Comparison of ENCODE assay signal across 11 mouse cellular contexts in genomic region chr11:53874706-53875105, GRCm38 (mm10). TPM values are rescaled to one million over a fixed set of nuclear protein-coding genes. Genes with fewer than 3 reads are reported as not detected.
DNase-seq lines count a peak whose midpoint lies in the region; ATAC-seq and TF ChIP-seq lines count a peak whose summit lies in the region.
"Had no signal": no experiment of that assay in that cellular context is flagged by ENCODE, and none has a peak within 500 bp of the region (broad histone marks: within the 10 kb centered on the region; RNA-seq: fewer than 3 reads in every experiment).

No protein-coding gene starts in this region.

- H3K36me3 ChIP-seq in heart, postnatal 0 days (replicated peaks; ENCODE audit: control insufficient read depth, insufficient read depth, low read length): peaks cover 26% of the 10 kb centered on the region
- H3K36me3 ChIP-seq in heart, embryonic 12.5 days: peaks cover 21% of the 10 kb centered on the region
- peaks cover 24% of the 10 kb centered on the region for H3K36me3 ChIP-seq in E14TG2a.4 (ENCODE audit: insufficient read depth, low read length)
- H3K36me3 ChIP-seq in intestine, postnatal 0 days (ENCODE audit: control insufficient read depth, insufficient read depth): peaks cover 17% of the 10 kb centered on the region; the same call in 1 of the 2 replicates

- H3K4me1 ChIP-seq in heart, postnatal 0 days (ENCODE audit: control insufficient read depth, insufficient read depth): no peaks in the 10 kb centered on the region
- peaks cover 10% of the 10 kb centered on the region; the same call in 1 of the 2 replicates for H3K4me1 ChIP-seq in heart, embryonic 12.5 days (replicated peaks)
- H3K4me1 ChIP-seq in E14TG2a.4 (replicated peaks; ENCODE audit: low read depth, low read length): peaks cover 19% of the 10 kb centered on the region
- no peaks in the 10 kb centered on the region for H3K4me1 ChIP-seq in intestine, postnatal 0 days (replicated peaks; ENCODE audit: control insufficient read depth, insufficient read depth, low read length)
- H3K4me1 ChIP-seq: forebrain, embryonic 13.5 days; stomach, embryonic 15.5 days had no signal

- no peak; the same call in 1 of the 2 replicates for ATAC-seq in heart, postnatal 0 days (ENCODE audit: insufficient read depth, low read depth)
- no peak for ATAC-seq in heart, embryonic 12.5 days (ENCODE audit: insufficient number of reproducible peaks, low FRiP score)
- peak; percentile 74 for ATAC-seq in intestine, postnatal 0 days
- ATAC-seq: forebrain, embryonic 13.5 days had no signal

- peak; percentile 29 for TF ChIP-seq CTCF in heart, postnatal 0 days (IDR thresholded peaks at IDR 0.05; ENCODE audit: low read depth)
- TF ChIP-seq CTCF in E14TG2a.4 (conservative IDR thresholded peaks at IDR 0.05; ENCODE audit: low read length): peak; percentile 32
- peak; percentile 68 for TF ChIP-seq CTCF in intestine, postnatal 0 days (IDR thresholded peaks at IDR 0.05; ENCODE audit: low read depth)

- H3K4me2 ChIP-seq in heart, postnatal 0 days (ENCODE audit: low read depth, low read length): no peak overlapping the region
- no peak overlapping the region for H3K4me2 ChIP-seq in heart, embryonic 12.5 days
- H3K4me2 ChIP-seq in intestine, postnatal 0 days (replicated peaks; ENCODE audit: low read depth): no peak overlapping the region
- H3K4me2 ChIP-seq: forebrain, embryonic 13.5 days; stomach, embryonic 15.5 days had no signal

- no peak overlapping the region for H3K4me3 ChIP-seq in heart, postnatal 0 days (ENCODE audit: low read depth, low read length)
- no peak overlapping the region for H3K4me3 ChIP-seq in heart, embryonic 12.5 days
- H3K4me3 ChIP-seq in E14TG2a.4 (replicated peaks; ENCODE audit: low read length): no peak overlapping the region
- no peak overlapping the region for H3K4me3 ChIP-seq in intestine, postnatal 0 days (ENCODE audit: low read depth, low read length)
- H3K4me3 ChIP-seq: forebrain, embryonic 13.5 days; stomach, embryonic 15.5 days had no signal

- WGBS in heart, postnatal 0 days: 83% methylated on average over 4 of the region's 4 CpGs
- WGBS in heart, embryonic 12.5 days: 70% methylated on average over 4 of the region's 4 CpGs
- WGBS in intestine, postnatal 0 days: 43% methylated on average over 4 of the region's 4 CpGs

- H3K27me3 ChIP-seq in heart, postnatal 0 days (ENCODE audit: control insufficient read depth, insufficient read depth, low read length): no peaks in the 10 kb centered on the region
- H3K27me3 ChIP-seq in heart, embryonic 12.5 days (replicated peaks): no peaks in the 10 kb centered on the region
- H3K27me3 ChIP-seq in E14TG2a.4 (ENCODE audit: insufficient read depth, low read length): no peaks in the 10 kb centered on the region
- H3K27me3 ChIP-seq in intestine, postnatal 0 days (replicated peaks; ENCODE audit: control insufficient read depth, insufficient read depth, low read length): no peaks in the 10 kb centered on the region
- H3K27me3 ChIP-seq: forebrain, embryonic 13.5 days; stomach, embryonic 15.5 days had no signal

- no peak overlapping the region for H3K9ac ChIP-seq in heart, postnatal 0 days (replicated peaks; ENCODE audit: low read depth, low read length)
- H3K9ac ChIP-seq in heart, embryonic 12.5 days: no peak overlapping the region
- H3K9ac ChIP-seq in intestine, postnatal 0 days (ENCODE audit: low read depth, low read length): no peak overlapping the region
- H3K9ac ChIP-seq: forebrain, embryonic 13.5 days; stomach, embryonic 15.5 days had no signal

- TF ChIP-seq EP300 in heart, postnatal 0 days (IDR thresholded peaks at IDR 0.05; ENCODE audit: low read depth): no peak

- no peaks in the 10 kb centered on the region for H3K9me3 ChIP-seq in heart, postnatal 0 days (replicated peaks; ENCODE audit: control insufficient read depth, low read length)
- no peaks in the 10 kb centered on the region for H3K9me3 ChIP-seq in heart, embryonic 12.5 days (replicated peaks)
- H3K9me3 ChIP-seq in E14TG2a.4 (ENCODE audit: low read length): no peaks in the 10 kb centered on the region
- H3K9me3 ChIP-seq in intestine, postnatal 0 days (ENCODE audit: control insufficient read depth): no peaks in the 10 kb centered on the region
- H3K9me3 ChIP-seq: forebrain, embryonic 13.5 days; stomach, embryonic 15.5 days had no signal

- no peak overlapping the region for H3K27ac ChIP-seq in heart, postnatal 0 days (ENCODE audit: low read depth)
- H3K27ac ChIP-seq in heart, embryonic 12.5 days (ENCODE audit: poor library complexity, severe bottlenecking): no peak overlapping the region
- H3K27ac ChIP-seq in intestine, postnatal 0 days (ENCODE audit: low read depth, low read length): no peak overlapping the region
- H3K27ac ChIP-seq: forebrain, embryonic 13.5 days; stomach, embryonic 15.5 days had no signal

- no peak for DNase-seq in heart, postnatal 0 days (ENCODE audit: low spot score)
- DNase-seq in 3134 (ENCODE audit: extremely low read depth, insufficient read length, low spot score): peak; percentile 14
- DNase-seq in retina, embryonic 14.5 days (ENCODE audit: low spot score): no peak
- DNase-seq in cerebellum, adult 8-10 months: no peak
- DNase-seq in lung, postnatal 14 days: no peak
- DNase-seq: cerebellum, adult 11 months had no signal

RNA-seq across cellular contexts. Expression of gene Gm12216, which starts 15.7 kb away (rescaled TPM):
- not detected in 2 replicates for total RNA-seq in heart, postnatal 0 days (2014; rRNA removed; ENCODE audit: low replicate concordance)
- 1.2 and 1.6 TPM in 2 replicates for polyA plus RNA-seq in heart, postnatal 0 days (2015; fragmentation: Nextera tagmentation; extraction: Ambion mirVana)
- 0.19 and 0.27 TPM in 2 replicates for polyA plus RNA-seq in heart, embryonic 12.5 days (2016; fragmentation: Nextera tagmentation; extraction: Ambion mirVana)
- polyA plus RNA-seq in intestine, postnatal 0 days (2015; fragmentation: Nextera tagmentation; extraction: Ambion mirVana): 6.5 and 8.0 TPM in 2 replicates

RNA-seq across cellular contexts. Expression of gene Slc22a5, which starts 16.8 kb away (rescaled TPM):
- 14.5 and 15.6 TPM in 2 replicates for total RNA-seq in heart, postnatal 0 days (2014; rRNA removed; ENCODE audit: low replicate concordance)
- polyA plus RNA-seq in heart, postnatal 0 days (2015; fragmentation: Nextera tagmentation; extraction: Ambion mirVana): 13.3 and 14.5 TPM in 2 replicates
- polyA plus RNA-seq in heart, embryonic 12.5 days (2016; fragmentation: Nextera tagmentation; extraction: Ambion mirVana): 8.9 and 9.6 TPM in 2 replicates
- 40.5 and 40.8 TPM in 2 replicates for polyA plus RNA-seq in intestine, postnatal 0 days (2015; fragmentation: Nextera tagmentation; extraction: Ambion mirVana)
